Mouse (Mus musculus): ENCODE measurements around the gene Uchl3.
A peak's percentile ranks its signal among the peaks of the same experiment; 100 is the strongest.

Uchl3 gene

GRCm38 (mm10) chr14:101653581-101654525 is at the start of gene Uchl3:
TSS of gene Uchl3 (plus strand) at chr14:101653967.
- DNase-seq = peak; percentile 99

GRCm38 (mm10) chr14:101605843-101606242 is 47.9 kb upstream of the Uchl3 start:
- DNase-seq = no peak

- peak; percentile 44 to 70 for DNase-seq
Measured at GRCm38 (mm10) chr14:101607631-101608518, 45.9 kb upstream of the Uchl3 start.

- peak; percentile 84 to 90 for DNase-seq
Measured at GRCm38 (mm10) chr14:101608519-101609368, 45.0 kb upstream of the Uchl3 start, which contains the start of gene Tbc1d4. TSS of gene Tbc1d4 (minus strand) at chr14:101609191.

- DNase-seq = no peak
Measured at GRCm38 (mm10) chr14:101610701-101611100, 43.1 kb upstream of the Uchl3 start.

- no peak for DNase-seq
Measured at GRCm38 (mm10) chr14:101613206-101613605, 40.6 kb upstream of the Uchl3 start.

GRCm38 (mm10) chr14:101616178-101616577 is 37.6 kb upstream of the Uchl3 start:
- DNase-seq = no peak

- DNase-seq = no peak
Measured at GRCm38 (mm10) chr14:101617680-101618079, 36.1 kb upstream of the Uchl3 start.

- no peak for DNase-seq
Measured at GRCm38 (mm10) chr14:101630548-101630947, 23.2 kb upstream of the Uchl3 start.

GRCm38 (mm10) chr14:101635765-101636164 is 18.0 kb upstream of the Uchl3 start:
- no peak for DNase-seq

GRCm38 (mm10) chr14:101637381-101637780 is 16.4 kb upstream of the Uchl3 start:
- DNase-seq = no peak

GRCm38 (mm10) chr14:101640153-101640843 is 13.5 kb upstream of the Uchl3 start, which contains the start of gene Commd6:
TSS of gene Commd6 (minus strand) at chr14:101640686.
- peak; percentile 91 to 95 for DNase-seq

GRCm38 (mm10) chr14:101644948-101645347 is 8.8 kb upstream of the Uchl3 start:
- no peak for DNase-seq

GRCm38 (mm10) chr14:101650551-101650950 is 3.2 kb upstream of the Uchl3 start:
- DNase-seq = no peak

GRCm38 (mm10) chr14:101652571-101652970 is 1.2 kb upstream of the Uchl3 start:
- DNase-seq = no peak

GRCm38 (mm10) chr14:101654526-101654909 is 751 bp downstream of the Uchl3 start:
- peak in 1 of 2 experiments; percentile 41 for DNase-seq

GRCm38 (mm10) chr14:101656307-101656706 is 2.5 kb downstream of the Uchl3 start:
- no peak for DNase-seq

GRCm38 (mm10) chr14:101661654-101662412 is 8.1 kb downstream of the Uchl3 start:
- DNase-seq = no peak

- DNase-seq = no peak
Measured at GRCm38 (mm10) chr14:101664274-101664673, 10.5 kb downstream of the Uchl3 start.

- DNase-seq = no peak
Measured at GRCm38 (mm10) chr14:101666056-101666455, 12.3 kb downstream of the Uchl3 start.

GRCm38 (mm10) chr14:101666536-101666935 is 12.8 kb downstream of the Uchl3 start:
- no peak for DNase-seq
